Mouse (Mus musculus): ENCODE results near the gene Flt3l. TPM values are rescaled to one million over a fixed set of nuclear protein-coding genes. Genes with fewer than 3 reads are reported as not detected.
"Not testable (repeated sequence)": the region's sequence is repeated elsewhere in the genome, so short reads cannot be mapped to it uniquely, and the experiment has no call there.

Gene Flt3l
- total and polyA plus RNA-seq, 2 experiments, result 3.2 to 30.8 TPM

- H3K27me3 ChIP-seq (ENCODE audit: control insufficient read depth, insufficient read depth, low read length), result no peaks in the 10 kb centered on the region
- DNase-seq (ENCODE audit: extremely low read depth, low read depth, low spot score), result no peak
- H3K27ac ChIP-seq (replicated peaks; ENCODE audit: insufficient read depth, low read depth, low read length), result no peak overlapping the region
- peaks cover 12% of the 10 kb centered on the region for H3K4me1 ChIP-seq (ENCODE audit: control insufficient read depth, insufficient read depth, low read length)
- H3K9ac ChIP-seq (ENCODE audit: low read depth, low read length), result no peak overlapping the region
- TF ChIP-seq POLR2A (IDR thresholded peaks at IDR 0.05; ENCODE audit: extremely low read depth, insufficient read depth, low read length) (no peak), CTCF (IDR thresholded peaks at IDR 0.05; ENCODE audit: low read depth, low read length) (no peak)
- no peaks in the 10 kb centered on the region; the same call in 1 of the 2 replicates for H3K79me2 ChIP-seq (ENCODE audit: control insufficient read depth, insufficient read depth, low read length)
- H3K36me3 ChIP-seq (ENCODE audit: control insufficient read depth, insufficient read depth, low read length), result peaks cover 12% of the 10 kb centered on the region; the same call in 1 of the 2 replicates
- WGBS, result 81% methylated on average over 5 of the region's 5 CpGs
- H3K4me3 ChIP-seq (ENCODE audit: insufficient read depth, low read depth, low read length), result no peak overlapping the region
These were observed 16.2 kb downstream of the Flt3l start for GRCm38 (mm10) chr7:45119780-45120709.

GRCm38 (mm10) chr7:45118336-45118735 is 17.9 kb downstream of the Flt3l start:
- DNase-seq (ENCODE audit: extremely low read depth, low read depth, low spot score), result no peak
- TF ChIP-seq POLR2A (IDR thresholded peaks at IDR 0.05; ENCODE audit: extremely low read depth, insufficient read depth, low read length), result no peak
- TF ChIP-seq CTCF (IDR thresholded peaks at IDR 0.05; ENCODE audit: low read depth, low read length), result no peak
- H3K79me2 ChIP-seq (ENCODE audit: control insufficient read depth, insufficient read depth, low read length), result no peaks in the 10 kb centered on the region
- no peak overlapping the region for H3K9ac ChIP-seq (ENCODE audit: low read depth, low read length)
- no peak overlapping the region for H3K4me3 ChIP-seq (ENCODE audit: insufficient read depth, low read depth, low read length)
- no peak overlapping the region for H3K27ac ChIP-seq (replicated peaks; ENCODE audit: insufficient read depth, low read depth, low read length)
- H3K4me1 ChIP-seq (ENCODE audit: control insufficient read depth, insufficient read depth, low read length), result peaks cover 9% of the 10 kb centered on the region
- H3K27me3 ChIP-seq (ENCODE audit: control insufficient read depth, insufficient read depth, low read length), result no peaks in the 10 kb centered on the region
- WGBS, result 67% methylated on average over 6 of the region's 6 CpGs
- peaks cover 12% of the 10 kb centered on the region; the same call in 1 of the 2 replicates for H3K36me3 ChIP-seq (ENCODE audit: control insufficient read depth, insufficient read depth, low read length)

- Histone ChIP-seq H3K27me3 (ENCODE audit: control insufficient read depth, insufficient read depth, low read length) (no peaks in the 10 kb centered on the region), H3K79me2 (ENCODE audit: control insufficient read depth, insufficient read depth, low read length) (no peaks in the 10 kb centered on the region), H3K9ac (ENCODE audit: low read depth, low read length) (no peak overlapping the region), H3K4me3 (ENCODE audit: insufficient read depth, low read depth, low read length) (no peak overlapping the region), H3K4me1 (ENCODE audit: control insufficient read depth, insufficient read depth, low read length) (peaks cover 2% of the 10 kb centered on the region), H3K27ac (replicated peaks; ENCODE audit: insufficient read depth, low read depth, low read length) (no peak overlapping the region), H3K36me3 (ENCODE audit: control insufficient read depth, insufficient read depth, low read length) (peaks cover 7% of the 10 kb centered on the region; the same call in 1 of the 2 replicates)
- no peak for DNase-seq (ENCODE audit: extremely low read depth, low read depth, low spot score)
- no peak for TF ChIP-seq CTCF (IDR thresholded peaks at IDR 0.05; ENCODE audit: low read depth, low read length)
- TF ChIP-seq POLR2A (IDR thresholded peaks at IDR 0.05; ENCODE audit: extremely low read depth, insufficient read depth, low read length), result no peak
- WGBS, result 91% methylated on average over 8 of the region's 8 CpGs
These were observed 18.7 kb downstream of the Flt3l start for GRCm38 (mm10) chr7:45117566-45117965.

- TF ChIP-seq POLR2A (IDR thresholded peaks at IDR 0.05; ENCODE audit: extremely low read depth, insufficient read depth, low read length), result no peak
- WGBS, result 71% methylated on average over 2 of the region's 2 CpGs
These were observed 22.8 kb downstream of the Flt3l start for GRCm38 (mm10) chr7:45113476-45113875.

GRCm38 (mm10) chr7:45112529-45112928 is 23.7 kb downstream of the Flt3l start:
- H3K4me3 ChIP-seq (ENCODE audit: insufficient read depth, low read depth, low read length), result no peak overlapping the region
- TF ChIP-seq CTCF (IDR thresholded peaks at IDR 0.05; ENCODE audit: low read depth, low read length) (no peak), POLR2A (IDR thresholded peaks at IDR 0.05; ENCODE audit: extremely low read depth, insufficient read depth, low read length) (no peak)
- no peaks in the 10 kb centered on the region for H3K79me2 ChIP-seq (ENCODE audit: control insufficient read depth, insufficient read depth, low read length)
- 70% methylated on average over 3 of the region's 3 CpGs for WGBS
- H3K36me3 ChIP-seq (ENCODE audit: control insufficient read depth, insufficient read depth, low read length), result no peaks in the 10 kb centered on the region
- DNase-seq (ENCODE audit: extremely low read depth, low read depth, low spot score), result no peak
- H3K9ac ChIP-seq (ENCODE audit: low read depth, low read length), result no peak overlapping the region
- no peaks in the 10 kb centered on the region for H3K4me1 ChIP-seq (ENCODE audit: control insufficient read depth, insufficient read depth, low read length)
- no peaks in the 10 kb centered on the region for H3K27me3 ChIP-seq (ENCODE audit: control insufficient read depth, insufficient read depth, low read length)
- no peak overlapping the region for H3K27ac ChIP-seq (replicated peaks; ENCODE audit: insufficient read depth, low read depth, low read length)

More at GRCm38 (mm10) chr7:45113476-45113875, 22.8 kb downstream of the Flt3l start:
- no peaks in the 10 kb centered on the region for H3K27me3 ChIP-seq (ENCODE audit: control insufficient read depth, insufficient read depth, low read length)
- no peaks in the 10 kb centered on the region for H3K4me1 ChIP-seq (ENCODE audit: control insufficient read depth, insufficient read depth, low read length)
- H3K27ac ChIP-seq (replicated peaks; ENCODE audit: insufficient read depth, low read depth, low read length), result no peak overlapping the region
- DNase-seq (ENCODE audit: extremely low read depth, low read depth, low spot score), result no peak
- H3K36me3 ChIP-seq (ENCODE audit: control insufficient read depth, insufficient read depth, low read length), result no peaks in the 10 kb centered on the region
- H3K4me3 ChIP-seq (ENCODE audit: insufficient read depth, low read depth, low read length), result no peak overlapping the region
- no peaks in the 10 kb centered on the region for H3K79me2 ChIP-seq (ENCODE audit: control insufficient read depth, insufficient read depth, low read length)
- H3K9ac ChIP-seq (ENCODE audit: low read depth, low read length), result no peak overlapping the region

- no peak for DNase-seq (ENCODE audit: extremely low read depth, low read depth, low spot score)
- Histone ChIP-seq H3K4me3 (ENCODE audit: insufficient read depth, low read depth, low read length) (no peak overlapping the region), H3K27ac (replicated peaks; ENCODE audit: insufficient read depth, low read depth, low read length) (no peak overlapping the region), H3K27me3 (ENCODE audit: control insufficient read depth, insufficient read depth, low read length) (no peaks in the 10 kb centered on the region), H3K4me1 (ENCODE audit: control insufficient read depth, insufficient read depth, low read length) (no peaks in the 10 kb centered on the region), H3K9ac (ENCODE audit: low read depth, low read length) (no peak overlapping the region), H3K36me3 (ENCODE audit: control insufficient read depth, insufficient read depth, low read length) (no peaks in the 10 kb centered on the region), H3K79me2 (ENCODE audit: control insufficient read depth, insufficient read depth, low read length) (no peaks in the 10 kb centered on the region)
- TF ChIP-seq POLR2A (IDR thresholded peaks at IDR 0.05; ENCODE audit: extremely low read depth, insufficient read depth, low read length) (no peak), CTCF (IDR thresholded peaks at IDR 0.05; ENCODE audit: low read depth, low read length) (no peak)
- 78% methylated on average over 2 of the region's 2 CpGs for WGBS
These were observed 24.3 kb downstream of the Flt3l start for GRCm38 (mm10) chr7:45111940-45112339.

GRCm38 (mm10) chr7:45110089-45110488 is 26.1 kb downstream of the Flt3l start:
- not testable (repeated sequence) for H3K27ac ChIP-seq (replicated peaks; ENCODE audit: insufficient read depth, low read depth, low read length); H3K79me2 ChIP-seq (ENCODE audit: control insufficient read depth, insufficient read depth, low read length); DNase-seq (ENCODE audit: extremely low read depth, low read depth, low spot score); H3K27me3 ChIP-seq (ENCODE audit: control insufficient read depth, insufficient read depth, low read length); H3K36me3 ChIP-seq (ENCODE audit: control insufficient read depth, insufficient read depth, low read length); H3K9ac ChIP-seq (ENCODE audit: low read depth, low read length); H3K4me3 ChIP-seq (ENCODE audit: insufficient read depth, low read depth, low read length); H3K4me1 ChIP-seq (ENCODE audit: control insufficient read depth, insufficient read depth, low read length)
- 93% methylated on average over 4 of the region's 4 CpGs for WGBS

All from liver, adult 2 months (tissue).